Mouse (Mus musculus): ENCODE results near the gene Pecam1.
"Not testable (repeated sequence)": the region's sequence is repeated elsewhere in the genome, so short reads cannot be mapped to it uniquely, and the experiment has no call there.

Gene Pecam1

GRCm38 (mm10) chr11:106665841-106666240 is 84.6 kb downstream of the Pecam1 start:
- DNase-seq (ENCODE audit: low spot score) = no peak

GRCm38 (mm10) chr11:106665328-106665727 is 85.1 kb downstream of the Pecam1 start:
- no peak for DNase-seq (ENCODE audit: low spot score)

- no peak for DNase-seq (ENCODE audit: low spot score)
Observed at GRCm38 (mm10) chr11:106664691-106665090, 85.7 kb downstream of the Pecam1 start.

- no peak for DNase-seq (ENCODE audit: low spot score)
Observed at GRCm38 (mm10) chr11:106663838-106664237, 86.6 kb downstream of the Pecam1 start.

GRCm38 (mm10) chr11:106662634-106663407 is 87.6 kb downstream of the Pecam1 start:
- DNase-seq (ENCODE audit: low spot score) = no peak

- no peak for DNase-seq (ENCODE audit: low spot score)
Observed at GRCm38 (mm10) chr11:106660453-106661081, 89.9 kb downstream of the Pecam1 start.

GRCm38 (mm10) chr11:106659598-106660295 is 90.7 kb downstream of the Pecam1 start:
- peak; percentile 34 for DNase-seq (ENCODE audit: low spot score)

- peak; percentile 76 for DNase-seq (ENCODE audit: low spot score)
Observed at GRCm38 (mm10) chr11:106658051-106658880, 92.2 kb downstream of the Pecam1 start.

GRCm38 (mm10) chr11:106656896-106657498 is 93.4 kb downstream of the Pecam1 start:
- DNase-seq (ENCODE audit: low spot score) = not testable (repeated sequence)

GRCm38 (mm10) chr11:106648347-106648746 is 102.1 kb downstream of the Pecam1 start:
- DNase-seq (ENCODE audit: low spot score) = peak; percentile 72

GRCm38 (mm10) chr11:106642966-106643637 is 107.3 kb downstream of the Pecam1 start:
- no peak for DNase-seq (ENCODE audit: low spot score)

GRCm38 (mm10) chr11:106641580-106641979 is 108.8 kb downstream of the Pecam1 start:
- no peak for DNase-seq (ENCODE audit: low spot score)

- DNase-seq (ENCODE audit: low spot score) = no peak
Observed at GRCm38 (mm10) chr11:106640059-106640458, 110.4 kb downstream of the Pecam1 start.

GRCm38 (mm10) chr11:106639356-106639692 is 111.1 kb downstream of the Pecam1 start:
- no peak for DNase-seq (ENCODE audit: low spot score)

- no peak for DNase-seq (ENCODE audit: low spot score)
Observed at GRCm38 (mm10) chr11:106638551-106639355, 111.7 kb downstream of the Pecam1 start.

GRCm38 (mm10) chr11:106637754-106638153 is 112.7 kb downstream of the Pecam1 start:
- no peak for DNase-seq (ENCODE audit: low spot score)

GRCm38 (mm10) chr11:106635946-106636345 is 114.5 kb downstream of the Pecam1 start:
- no peak for DNase-seq (ENCODE audit: low spot score)

GRCm38 (mm10) chr11:106634175-106634574 is 116.3 kb downstream of the Pecam1 start:
- not testable (repeated sequence) for DNase-seq (ENCODE audit: low spot score)

GRCm38 (mm10) chr11:106633456-106633855 is 117.0 kb downstream of the Pecam1 start:
- DNase-seq (ENCODE audit: low spot score) = no peak

- peak; percentile 62 for DNase-seq (ENCODE audit: low spot score)
Observed at GRCm38 (mm10) chr11:106627692-106628091, 122.7 kb downstream of the Pecam1 start.

All from ovary, postnatal 14 days (tissue).